Mouse (Mus musculus): ENCODE data around the gene Wdr82. TPM values are rescaled to one million over a fixed set of nuclear protein-coding genes. Genes with fewer than 3 reads are reported as not detected.
A peak's percentile ranks its signal among the peaks of the same experiment; 100 is the strongest.
"Not testable (repeated sequence)": the region's sequence is repeated elsewhere in the genome, so short reads cannot be mapped to it uniquely, and the experiment has no call there.

Gene Wdr82
- polyA plus RNA-seq, 1 experiment, result 107 TPM

GRCm38 (mm10) chr9:106159784-106160301 is 10.9 kb upstream of the Wdr82 start:
- peak; percentile 87 to 96 for DNase-seq (ENCODE audit: extremely low spot score in 1 of 2, low spot score in 1 of 2)

- no peak for DNase-seq (ENCODE audit: extremely low spot score in 1 of 2, low spot score in 1 of 2)
These were observed 10.3 kb upstream of the Wdr82 start for GRCm38 (mm10) chr9:106160426-106160825.

GRCm38 (mm10) chr9:106166709-106167108 is 4.0 kb upstream of the Wdr82 start:
- DNase-seq (ENCODE audit: extremely low spot score in 1 of 2, low spot score in 1 of 2), result no peak

GRCm38 (mm10) chr9:106167241-106167640 is 3.5 kb upstream of the Wdr82 start:
- no peak for DNase-seq (ENCODE audit: extremely low spot score in 1 of 2, low spot score in 1 of 2)

DNA sequence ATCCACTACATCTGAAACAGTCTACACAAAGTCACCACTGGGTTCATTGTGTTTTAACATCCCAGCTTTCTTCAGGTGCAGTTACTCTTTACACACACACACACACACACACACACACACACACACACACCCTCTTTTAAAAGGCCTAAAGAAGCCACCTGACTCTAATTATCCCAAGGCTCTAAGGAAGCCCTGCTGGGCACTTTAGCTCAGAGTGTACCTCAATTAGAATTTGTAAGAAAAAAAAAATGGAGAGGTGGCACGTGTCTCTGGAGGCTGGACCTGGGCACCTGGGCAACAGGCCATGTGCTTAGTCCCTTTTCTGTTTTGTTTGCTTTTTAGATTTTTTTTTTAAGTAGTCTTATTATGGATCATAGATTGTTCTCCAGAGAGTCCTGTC is 3.0 kb upstream of the Wdr82 start:
- DNase-seq (ENCODE audit: extremely low spot score in 1 of 2, low spot score in 1 of 2), result no peak

DNA sequence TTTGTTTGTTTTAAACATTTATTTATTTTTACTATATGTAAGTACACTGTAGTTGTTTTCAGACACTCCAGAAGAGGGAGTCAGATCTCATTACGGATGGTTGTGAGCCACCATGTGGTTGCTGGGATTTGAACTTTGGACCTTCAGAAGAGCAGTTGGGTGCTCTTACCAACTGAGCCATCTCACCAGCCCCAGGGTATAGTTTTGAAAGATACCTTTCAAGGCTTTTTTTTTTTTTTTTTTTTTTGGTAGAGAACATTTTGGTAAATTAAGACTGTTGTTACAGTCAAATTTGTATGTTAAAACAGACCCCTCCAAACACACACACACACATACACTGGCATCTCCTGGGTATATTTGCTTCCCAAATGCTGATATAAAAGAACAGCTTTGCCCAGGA is 1.7 kb upstream of the Wdr82 start:
- not testable (repeated sequence) for DNase-seq (ENCODE audit: extremely low spot score in 1 of 2, low spot score in 1 of 2)

DNA sequence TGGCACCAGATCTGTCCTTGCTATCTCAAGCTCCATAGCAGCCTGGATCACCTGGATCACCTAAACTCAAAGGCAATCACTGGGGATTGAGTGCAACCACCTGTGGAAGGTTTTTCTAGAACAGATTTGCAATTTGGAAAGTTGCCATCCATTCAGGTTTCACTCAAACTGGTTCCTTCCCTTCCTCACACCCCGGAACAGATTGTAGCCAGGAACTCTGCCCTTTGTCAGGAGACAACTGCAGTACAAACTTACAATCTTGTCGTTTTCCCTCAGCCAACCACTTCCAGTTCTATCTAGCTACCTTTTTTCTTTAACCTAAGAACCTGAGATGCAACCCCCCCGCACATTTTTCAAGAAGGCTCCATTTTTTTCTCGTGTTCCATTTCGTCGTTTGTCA is 811 bp upstream of the Wdr82 start:
- DNase-seq (ENCODE audit: extremely low spot score in 1 of 2, low spot score in 1 of 2), result no peak

DNA sequence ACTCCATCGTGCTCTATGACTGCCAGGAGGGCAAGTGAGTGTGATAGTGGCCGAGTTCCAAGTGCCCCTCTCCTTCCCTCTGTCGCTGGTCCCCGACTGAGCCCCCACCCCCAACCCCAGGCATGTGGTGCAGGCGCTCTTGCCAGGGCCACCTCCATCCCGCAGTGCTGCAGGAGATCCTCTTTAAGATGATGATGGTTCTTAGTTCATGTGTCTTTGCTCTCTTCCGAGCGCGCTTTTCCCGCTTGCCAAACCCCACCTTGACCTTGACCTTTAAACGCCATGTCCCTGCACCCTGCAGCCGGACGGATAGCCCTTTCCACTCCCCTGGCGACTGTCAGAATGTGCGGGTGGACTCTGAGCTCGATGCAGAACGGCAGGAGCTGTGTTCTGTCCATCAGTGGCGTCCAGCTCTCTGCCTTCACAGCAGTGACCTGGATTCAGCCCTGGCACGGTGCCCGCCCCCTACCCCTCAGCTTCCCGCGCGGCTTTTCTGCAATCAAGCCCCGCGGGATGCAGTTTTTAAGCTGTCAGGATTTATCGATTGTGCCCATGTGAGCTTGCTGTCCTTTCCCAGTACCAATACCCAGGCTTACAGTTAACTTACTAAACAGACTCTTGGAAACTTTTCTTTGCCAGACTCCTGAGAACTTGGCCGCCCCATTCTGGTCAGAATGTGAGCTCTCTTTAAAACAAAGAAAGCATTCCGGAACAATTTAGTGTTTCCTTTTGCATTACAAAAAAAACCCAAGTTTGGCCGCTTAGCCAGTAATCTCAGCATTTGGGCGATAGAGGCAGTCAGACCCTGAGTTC is 824 bp downstream of the Wdr82 start:
- peak in 1 of 2 experiments; percentile 57 for DNase-seq (ENCODE audit: extremely low spot score in 1 of 2, low spot score in 1 of 2)

DNA sequence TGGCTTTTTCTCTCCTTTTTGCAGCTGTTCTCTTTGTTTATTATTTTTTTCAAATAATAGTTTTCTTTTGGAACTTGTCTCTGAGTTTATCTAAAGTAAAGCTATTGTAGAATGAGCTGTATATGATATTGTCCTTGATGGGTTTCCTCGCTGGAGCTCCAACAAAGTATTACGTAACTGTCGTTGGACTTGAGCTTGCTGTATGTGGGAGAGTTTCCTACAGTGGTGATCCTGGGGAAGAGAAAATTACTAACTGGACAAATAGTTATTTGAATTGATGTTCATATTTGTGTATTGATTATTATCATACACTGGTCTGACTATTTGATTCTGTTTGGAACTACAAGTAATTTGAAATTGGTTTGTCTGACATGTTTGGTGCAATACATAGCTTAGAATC is 1.8 kb downstream of the Wdr82 start:
- no peak for DNase-seq (ENCODE audit: extremely low spot score in 1 of 2, low spot score in 1 of 2)

DNA sequence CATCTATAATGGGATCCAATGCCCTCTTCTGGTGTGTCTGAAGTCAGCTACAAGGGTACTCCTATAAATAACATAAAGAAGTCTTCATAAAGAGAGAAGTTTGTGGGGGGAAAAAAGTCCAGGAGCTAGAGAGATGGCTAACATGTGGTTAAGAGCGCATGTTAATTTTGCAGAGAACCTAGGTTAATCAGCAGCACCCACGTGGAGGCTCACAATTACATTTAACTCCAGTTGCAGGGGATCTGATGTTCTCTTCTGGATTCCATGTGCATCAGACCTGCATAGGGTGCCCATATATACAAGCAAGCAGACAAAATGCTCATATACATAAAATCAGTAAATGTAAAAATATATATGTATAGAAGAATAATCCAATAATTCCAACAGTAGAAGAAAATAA is 2.6 kb downstream of the Wdr82 start:
- no peak for DNase-seq (ENCODE audit: extremely low spot score in 1 of 2, low spot score in 1 of 2)

- no peak for DNase-seq (ENCODE audit: extremely low spot score in 1 of 2, low spot score in 1 of 2)
These were observed 4.9 kb downstream of the Wdr82 start for GRCm38 (mm10) chr9:106175552-106176200.

- DNase-seq (ENCODE audit: extremely low spot score in 1 of 2, low spot score in 1 of 2), result no peak
These were observed 6.0 kb downstream of the Wdr82 start for GRCm38 (mm10) chr9:106176769-106177168.

- DNase-seq (ENCODE audit: extremely low spot score in 1 of 2, low spot score in 1 of 2), result no peak
These were observed 7.1 kb downstream of the Wdr82 start for GRCm38 (mm10) chr9:106177799-106178198.

- DNase-seq (ENCODE audit: extremely low spot score in 1 of 2, low spot score in 1 of 2), result no peak
These were observed 8.7 kb downstream of the Wdr82 start for GRCm38 (mm10) chr9:106179454-106179853.

GRCm38 (mm10) chr9:106179964-106180363 is 9.2 kb downstream of the Wdr82 start:
- DNase-seq (ENCODE audit: extremely low spot score in 1 of 2, low spot score in 1 of 2), result no peak

- DNase-seq (ENCODE audit: extremely low spot score in 1 of 2, low spot score in 1 of 2), result no peak
These were observed 11.4 kb downstream of the Wdr82 start for GRCm38 (mm10) chr9:106182146-106182545.

DNA sequence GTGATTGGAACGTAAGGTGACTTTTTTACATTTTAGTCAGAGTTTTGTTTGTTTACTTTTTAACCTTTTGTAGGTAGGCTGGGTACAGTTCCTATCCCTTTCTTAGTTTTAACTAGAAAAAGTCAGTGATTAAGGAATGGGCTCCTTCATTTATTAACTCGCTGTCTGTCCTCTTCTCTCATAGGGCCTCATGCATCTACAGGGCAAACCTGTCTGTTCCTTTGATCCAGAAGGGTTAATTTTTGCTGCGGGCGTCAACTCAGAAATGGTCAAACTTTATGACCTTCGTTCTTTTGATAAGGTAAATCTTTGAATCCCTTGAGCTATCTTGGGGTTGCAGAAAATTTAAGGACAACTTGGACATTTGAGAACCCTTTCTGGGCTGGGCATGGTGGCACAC is 13.3 kb downstream of the Wdr82 start:
- no peak for DNase-seq (ENCODE audit: extremely low spot score in 1 of 2, low spot score in 1 of 2)

DNA sequence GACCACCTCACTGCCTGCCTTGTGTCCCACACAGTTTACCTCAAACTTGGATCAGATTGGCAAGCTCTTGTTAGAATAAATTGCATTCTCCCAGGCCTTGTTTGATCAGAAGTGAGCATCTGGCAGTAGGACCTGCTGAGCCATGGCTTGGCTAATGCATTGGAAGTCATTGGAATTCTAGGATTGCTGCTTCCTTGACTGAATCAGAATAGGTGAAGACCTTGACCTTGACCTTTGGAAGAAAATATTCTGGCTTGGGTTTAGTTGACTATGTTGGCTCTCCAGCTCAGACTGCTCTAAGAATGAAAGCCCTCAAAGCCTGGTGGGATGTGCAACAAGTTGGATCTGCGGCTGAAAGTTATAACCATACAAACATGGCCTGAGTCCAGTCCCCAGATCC is 20.6 kb downstream of the Wdr82 start:
- DNase-seq (ENCODE audit: extremely low spot score in 1 of 2, low spot score in 1 of 2), result no peak

GRCm38 (mm10) chr9:106192024-106192423 is 21.3 kb downstream of the Wdr82 start:
- no peak for DNase-seq (ENCODE audit: extremely low spot score in 1 of 2, low spot score in 1 of 2)

- DNase-seq (ENCODE audit: extremely low spot score in 1 of 2, low spot score in 1 of 2), result peak in 1 of 2 experiments; percentile 64
These were observed 22.3 kb downstream of the Wdr82 start for GRCm38 (mm10) chr9:106192998-106193397.

GRCm38 (mm10) chr9:106193930-106194807 is 23.4 kb downstream of the Wdr82 start:
- peak in 1 of 2 experiments; percentile 59 for DNase-seq (ENCODE audit: extremely low spot score in 1 of 2, low spot score in 1 of 2)

All from frontal cortex, adult 2 months (tissue).